Mouse (Mus musculus) neural tube, embryonic 10.5 days (tissue): ENCODE data around the gene Rpl27.
A peak's percentile ranks its signal among the peaks of the same experiment; 100 is the strongest.
"Not testable (repeated sequence)": the region's sequence is repeated elsewhere in the genome, so short reads cannot be mapped to it uniquely, and the experiment has no call there.

Experiments
- DNase-seq: peaks from one replicate; pipeline ENCODE4 v3.0.0-alpha.2; 2017; ENCODE audit warnings: low spot score; ENCODE audit errors: extremely low spot score

The Rpl27 gene

DNA sequence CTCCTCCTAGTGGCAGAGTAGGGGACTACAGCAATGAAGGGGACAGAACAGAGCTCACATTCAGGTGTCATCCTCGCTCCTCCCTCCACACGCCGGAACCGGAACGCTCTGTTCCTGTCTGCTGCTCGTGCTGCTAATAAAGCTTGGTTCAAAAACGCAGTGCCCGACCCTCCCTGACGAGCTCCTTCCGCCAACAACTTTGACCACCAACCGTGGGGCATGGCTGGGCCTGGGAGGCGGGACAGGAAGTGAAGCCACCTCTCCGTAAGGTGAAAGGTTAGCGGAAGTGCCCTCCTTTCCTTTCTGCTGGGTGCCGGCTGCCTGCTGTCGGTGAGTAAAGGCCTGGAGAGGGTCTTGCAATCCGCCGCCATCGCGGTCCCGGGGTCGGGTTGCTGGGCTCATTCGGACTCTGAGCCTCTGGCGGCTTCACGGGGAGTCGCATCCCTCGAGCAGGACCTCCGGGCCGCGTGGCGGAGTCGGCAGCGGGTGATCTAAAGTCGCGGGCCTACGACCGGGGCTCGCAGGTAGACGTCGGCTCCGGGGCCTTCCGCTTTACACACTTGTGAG, at the start of gene Rpl27:
Gene Rpl27 (plus strand): TSS at position 172 of the 567 bp plus-strand sequence.
- peak; percentile 99 for DNase-seq

DNA sequence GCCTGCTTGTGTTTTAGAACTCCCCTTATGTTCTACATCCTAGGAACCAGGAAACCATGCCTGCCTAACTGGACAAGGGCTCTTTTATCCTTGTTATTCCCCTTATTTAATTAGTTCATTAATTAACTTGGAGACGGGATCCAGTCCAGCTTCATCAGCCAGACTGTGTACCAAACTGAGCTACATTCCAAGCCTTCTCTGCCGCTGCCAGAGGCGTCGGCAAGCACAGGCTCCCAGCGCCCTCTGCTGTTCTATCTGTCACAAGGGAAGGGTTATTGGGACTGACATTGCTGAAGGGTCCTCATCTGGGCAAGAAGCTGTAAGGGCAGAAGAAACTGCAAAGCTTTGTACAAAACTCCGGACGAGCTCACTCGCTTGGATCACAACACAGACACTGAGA, 47.0 kb upstream of the Rpl27 start:
- DNase-seq = peak; percentile 71

DNA sequence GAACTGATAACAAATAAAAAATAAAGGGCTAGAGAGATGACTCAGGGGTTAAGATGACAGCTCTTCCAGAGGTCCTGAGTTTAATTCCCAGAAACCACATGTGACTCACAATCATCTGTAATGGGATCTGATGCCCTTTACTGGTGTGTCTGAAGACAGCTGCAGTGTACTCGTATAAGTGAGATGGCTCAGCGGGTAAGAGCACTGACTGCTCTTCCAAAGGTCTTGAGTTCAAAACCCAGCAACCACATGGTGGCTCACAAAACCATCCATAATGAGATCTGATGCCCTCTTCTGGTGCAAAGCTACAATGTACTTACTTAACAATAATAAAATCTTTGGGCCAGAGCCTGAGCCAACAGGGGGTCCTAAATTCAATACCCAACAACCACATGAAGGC, 26.8 kb upstream of the Rpl27 start:
- DNase-seq = no peak

DNA sequence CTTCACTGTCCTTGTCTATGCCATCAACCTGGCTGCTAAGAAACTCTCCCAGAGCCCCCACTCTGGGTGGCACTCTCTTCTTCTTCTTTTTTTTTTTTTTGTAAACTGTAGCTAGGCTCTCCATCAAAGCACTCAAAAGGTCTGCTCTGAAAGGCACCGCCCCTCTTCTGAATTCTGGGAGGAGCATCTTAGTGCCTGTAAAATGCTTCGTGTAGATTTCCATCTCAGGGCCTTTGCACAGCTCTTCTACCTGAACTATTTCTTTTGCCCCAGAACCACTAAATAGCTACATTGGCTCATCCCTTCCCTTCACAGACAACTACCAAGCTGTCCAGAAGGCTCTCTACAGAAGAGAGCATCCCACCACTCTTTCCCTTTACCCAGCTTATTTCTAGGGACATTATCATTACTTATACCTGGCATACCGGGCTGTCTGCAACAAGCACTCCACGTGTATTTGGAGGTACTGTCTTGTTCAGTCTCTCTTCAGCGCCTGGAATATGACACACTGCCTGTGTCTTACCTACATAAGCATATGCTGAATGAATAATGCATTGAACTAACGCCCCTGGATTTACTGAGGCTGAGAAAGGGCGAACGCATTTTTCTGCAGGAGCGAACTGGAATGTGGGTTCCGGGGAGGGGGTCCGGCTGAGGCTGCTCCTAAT, 25.5 kb upstream of the Rpl27 start:
- peak; percentile 18 for DNase-seq

DNA sequence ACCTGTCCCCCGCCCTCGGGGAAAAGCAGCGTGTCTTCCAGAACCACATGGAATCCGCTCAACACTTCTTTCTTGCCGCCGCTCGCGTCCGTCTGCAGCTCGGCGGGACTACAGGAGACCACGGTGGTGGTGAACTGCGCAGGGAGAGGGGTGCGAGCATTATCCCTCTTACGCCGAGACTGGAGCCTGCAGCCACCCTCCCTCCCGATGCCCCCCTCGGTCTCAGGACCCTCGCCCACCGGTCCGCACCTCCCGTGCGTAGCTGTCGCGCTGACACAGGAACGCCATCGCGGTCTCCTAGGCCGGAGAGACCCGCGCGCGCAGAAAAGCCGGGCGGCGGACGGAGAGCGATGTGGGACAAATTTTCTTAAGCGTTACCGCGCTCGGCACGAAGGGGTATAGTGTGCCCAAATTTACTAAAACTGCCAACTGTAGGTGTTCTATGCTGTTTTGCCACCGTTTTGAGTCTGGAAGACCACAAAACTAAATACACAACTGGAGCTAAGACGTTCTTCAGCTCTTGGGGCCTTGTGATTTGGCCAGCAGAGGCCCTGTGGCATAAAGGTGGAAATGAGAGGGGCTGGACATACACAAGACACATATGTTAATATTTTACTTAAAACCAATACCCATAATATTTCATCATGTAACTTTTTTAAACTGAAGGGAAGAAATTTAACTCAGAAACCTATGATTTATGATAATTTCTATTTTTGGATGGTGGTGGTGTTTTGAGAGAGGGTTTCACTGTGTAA, 24.8 kb upstream of the Rpl27 start, which contains the start of gene Aarsd1:
Gene Aarsd1 (minus strand): TSS at position 515 of the 755 bp plus-strand sequence.
- DNase-seq = peak; percentile 91

DNA sequence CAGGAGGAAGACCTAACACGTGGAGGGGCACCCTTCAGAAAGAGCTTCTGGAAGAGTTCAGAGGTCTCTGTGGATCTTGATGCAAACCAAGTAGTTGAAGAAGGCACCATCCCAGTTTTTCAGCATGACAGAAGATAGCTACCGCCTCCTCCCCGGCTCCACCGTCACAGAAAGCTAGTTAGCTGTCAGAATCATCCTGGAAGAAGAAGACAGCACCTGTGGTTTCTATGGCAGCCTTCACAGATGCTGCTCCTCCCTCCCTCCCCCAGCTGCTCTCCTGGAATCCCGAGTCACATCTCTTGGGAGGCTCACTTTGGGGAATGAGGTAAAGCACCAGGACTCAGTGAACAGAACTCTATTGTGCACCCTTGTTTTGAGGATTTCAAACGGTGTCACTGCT, 23.1 kb upstream of the Rpl27 start:
- no peak for DNase-seq

DNA sequence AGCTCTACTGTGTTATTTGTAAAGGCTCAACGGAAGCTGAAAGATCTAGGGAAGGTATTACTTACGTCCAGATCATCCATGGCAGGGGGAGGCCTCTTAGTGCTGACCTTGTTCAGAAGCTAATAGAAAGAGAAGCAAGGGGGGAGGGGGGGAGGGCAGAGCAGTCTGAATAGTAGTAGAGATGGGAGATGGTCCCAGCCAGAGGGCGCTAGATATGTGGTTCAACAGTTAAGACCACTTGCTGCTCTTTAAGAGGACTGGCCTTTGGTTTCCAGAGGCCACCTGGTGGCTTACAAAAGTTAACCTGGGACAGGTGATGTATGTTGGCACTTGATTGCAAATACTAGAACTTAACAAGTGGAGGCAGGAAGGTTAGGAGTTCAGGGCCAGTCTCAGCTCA, 22.5 kb upstream of the Rpl27 start:
- no peak for DNase-seq

DNA sequence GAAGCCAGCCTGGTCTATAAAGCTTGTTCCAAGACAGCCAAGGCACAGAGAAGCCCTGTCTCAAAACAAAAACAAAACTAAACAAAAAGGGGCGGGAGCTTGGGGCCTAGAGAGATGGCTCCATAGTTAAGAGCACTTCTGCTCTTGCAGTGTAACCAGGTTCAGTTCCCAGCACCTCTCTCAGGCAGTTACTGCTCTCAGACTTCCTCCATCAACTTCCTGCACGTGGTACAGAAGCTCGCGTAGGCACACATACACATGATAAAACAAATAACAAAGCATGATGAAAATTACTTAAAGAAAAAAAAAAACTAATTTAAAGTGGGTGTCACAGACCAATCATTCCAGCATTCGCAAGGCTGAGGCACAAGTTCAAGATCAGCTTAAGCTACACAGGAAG, 21.9 kb upstream of the Rpl27 start:
- DNase-seq = no peak

DNA sequence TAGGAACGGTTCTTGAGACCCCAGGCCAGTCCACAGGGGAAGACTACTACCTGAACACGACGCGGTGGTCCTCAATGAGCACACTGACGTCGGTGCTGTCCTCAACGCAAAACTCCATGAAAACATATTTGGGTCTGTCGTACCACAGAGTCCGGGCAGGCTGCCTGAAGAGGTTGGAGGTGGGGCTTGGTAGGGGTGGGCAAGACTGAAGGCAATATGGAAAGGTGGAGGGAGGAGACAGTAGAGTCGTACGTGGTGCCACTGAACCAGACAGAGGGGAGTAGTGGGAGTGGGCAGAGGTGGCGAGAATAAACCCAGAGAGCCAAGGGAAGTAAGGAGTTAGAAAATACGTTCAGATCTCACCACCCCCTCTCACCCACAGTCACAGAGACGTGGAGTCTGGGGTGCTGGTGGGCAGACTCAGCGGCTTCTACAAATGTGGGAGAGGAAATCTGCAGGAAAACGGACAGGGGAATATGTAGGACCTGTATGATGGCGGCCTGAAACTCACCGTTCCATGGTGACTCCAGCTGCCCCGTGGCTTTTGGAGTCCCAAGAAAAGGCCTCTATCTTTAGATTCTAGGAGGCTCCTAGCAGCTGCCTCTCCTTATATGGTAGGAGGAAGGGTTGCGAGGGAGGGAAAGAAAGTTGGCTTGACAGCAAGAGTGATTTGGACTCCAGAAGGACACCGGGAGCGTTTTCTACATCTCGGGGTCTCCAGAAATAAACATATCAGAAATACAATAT, 17.8 kb upstream of the Rpl27 start, which contains the start of gene Gm27029:
Gene Gm27029 (minus strand): TSS at position 692 of the 747 bp plus-strand sequence.
- peak; percentile 54 for DNase-seq

DNA sequence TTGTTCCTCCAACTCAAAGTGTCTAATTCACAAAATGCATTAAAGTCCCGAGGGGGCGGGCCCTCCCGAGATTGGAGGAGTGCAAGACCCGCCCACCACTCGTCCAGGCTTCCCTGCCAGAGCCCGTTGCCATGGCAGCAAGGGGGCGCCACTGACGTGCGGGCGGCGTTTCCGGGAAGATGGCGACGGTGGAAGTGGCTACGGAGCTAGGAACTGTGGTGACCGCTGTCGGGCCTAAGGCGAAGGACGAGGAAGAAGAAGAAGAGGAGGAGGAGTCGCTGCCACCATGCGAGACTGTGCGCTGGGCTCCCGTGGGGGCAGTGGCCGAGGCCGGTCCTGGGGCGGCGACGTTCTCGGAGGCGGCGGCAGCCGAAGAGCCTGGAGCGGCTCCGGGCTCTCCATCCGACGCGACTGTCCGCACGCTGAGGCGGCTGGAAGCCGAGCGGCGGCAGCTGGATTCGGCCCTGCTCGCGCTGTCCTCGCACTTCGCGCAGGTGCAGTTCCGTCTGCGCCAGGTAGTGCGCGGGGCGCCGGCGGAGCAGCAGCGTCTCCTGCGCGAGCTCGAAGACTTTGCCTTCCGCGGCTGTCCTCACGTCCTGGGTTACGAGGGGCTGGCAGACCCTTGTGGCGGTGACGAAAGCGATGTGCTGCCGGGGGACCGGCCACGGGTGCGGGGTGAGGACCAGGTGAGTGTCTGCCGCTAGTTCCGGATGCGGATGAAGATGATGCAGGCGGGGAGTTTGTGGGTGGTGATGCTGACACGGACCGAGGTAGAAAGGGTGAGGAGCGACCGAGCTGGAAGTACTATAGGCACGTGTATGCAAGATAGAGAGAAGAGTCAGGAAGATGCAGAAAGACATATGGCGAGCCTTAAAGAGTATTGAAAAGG, 16.9 kb upstream of the Rpl27 start, which contains the start of the genes Rundc1 and Ptges3l:
Gene Rundc1 (plus strand): TSS at position 161 of the 889 bp plus-strand sequence.
Gene Ptges3l (minus strand): TSS at position 409 of the 889 bp plus-strand sequence.
- peak; percentile 99 for DNase-seq

DNA sequence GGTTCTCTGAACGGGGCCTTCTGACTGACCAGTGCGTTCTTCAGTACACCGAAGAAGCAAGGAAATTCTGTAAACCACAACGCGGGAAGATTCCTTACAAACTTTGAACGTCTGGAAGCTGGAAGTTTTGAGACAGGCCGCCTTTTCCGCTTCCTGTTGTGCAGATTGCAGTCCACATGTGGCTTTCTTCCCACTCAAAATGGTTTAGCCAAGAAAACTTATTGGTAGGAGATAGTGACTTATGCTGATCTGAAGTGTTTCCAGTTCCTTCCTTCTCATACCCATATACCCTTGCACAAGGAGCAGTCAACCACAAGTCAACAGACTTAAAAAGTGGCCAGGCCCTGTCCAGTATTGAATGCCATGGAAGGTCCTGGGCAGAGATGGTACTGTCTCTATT, 15.9 kb upstream of the Rpl27 start:
- no peak for DNase-seq

DNA sequence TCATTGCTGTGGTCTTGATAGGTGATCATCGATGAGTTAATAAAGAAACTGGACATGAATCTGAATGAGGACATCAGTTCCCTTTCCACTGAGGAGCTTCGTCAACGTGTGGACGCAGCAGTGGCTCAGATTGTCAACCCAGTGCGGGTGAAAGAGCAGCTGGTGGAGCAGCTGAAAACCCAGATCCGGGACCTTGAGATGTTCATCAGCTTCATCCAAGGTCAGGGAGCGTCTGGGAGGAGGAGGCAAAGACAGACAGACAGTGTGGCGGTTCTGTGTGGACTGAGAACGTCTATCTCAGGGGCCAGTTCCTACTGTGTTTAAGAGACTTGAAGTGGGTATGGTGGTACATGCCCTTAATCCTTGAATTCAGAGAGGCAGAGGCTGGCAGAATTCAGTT, 10.8 kb upstream of the Rpl27 start:
- no peak for DNase-seq

DNA sequence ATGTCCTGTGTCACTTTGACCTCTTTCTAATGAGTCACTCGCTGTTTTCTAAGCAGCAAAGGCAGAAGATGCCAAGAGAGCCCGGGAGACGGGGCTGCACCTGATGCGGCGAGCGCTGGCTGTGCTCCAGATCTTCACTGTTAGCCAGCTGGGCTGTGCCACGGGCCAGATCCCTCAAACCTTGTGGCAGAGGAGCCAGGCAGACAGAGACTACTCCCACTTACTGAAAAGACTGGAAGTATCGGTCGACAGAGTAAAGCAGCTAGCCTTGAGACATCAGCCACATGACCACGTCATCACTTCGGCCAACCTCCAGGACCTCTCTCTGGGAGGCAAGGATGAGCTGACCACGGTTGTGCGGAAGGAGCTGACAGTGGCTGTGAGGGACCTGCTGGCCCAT, 8.7 kb upstream of the Rpl27 start:
- DNase-seq = no peak

DNA sequence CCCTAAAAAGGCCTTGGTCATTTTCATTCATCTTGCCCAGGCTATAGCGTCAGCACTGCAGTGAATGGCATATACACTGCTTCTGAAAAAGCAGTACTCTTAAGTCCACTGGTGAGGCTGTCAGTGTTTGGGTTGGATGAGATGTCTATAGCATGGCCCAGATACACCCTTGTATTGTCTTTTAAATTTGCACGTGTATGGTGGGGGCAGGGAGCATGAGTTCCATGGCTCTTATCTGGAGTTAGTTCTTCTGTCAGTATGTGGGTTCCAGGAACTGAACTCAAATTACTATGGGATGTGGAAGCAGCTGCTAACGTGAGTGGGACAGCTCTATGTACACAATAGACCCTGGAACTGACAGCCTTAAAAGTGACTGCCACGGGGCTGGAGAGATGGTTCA, 6.3 kb upstream of the Rpl27 start:
- no peak for DNase-seq

DNA sequence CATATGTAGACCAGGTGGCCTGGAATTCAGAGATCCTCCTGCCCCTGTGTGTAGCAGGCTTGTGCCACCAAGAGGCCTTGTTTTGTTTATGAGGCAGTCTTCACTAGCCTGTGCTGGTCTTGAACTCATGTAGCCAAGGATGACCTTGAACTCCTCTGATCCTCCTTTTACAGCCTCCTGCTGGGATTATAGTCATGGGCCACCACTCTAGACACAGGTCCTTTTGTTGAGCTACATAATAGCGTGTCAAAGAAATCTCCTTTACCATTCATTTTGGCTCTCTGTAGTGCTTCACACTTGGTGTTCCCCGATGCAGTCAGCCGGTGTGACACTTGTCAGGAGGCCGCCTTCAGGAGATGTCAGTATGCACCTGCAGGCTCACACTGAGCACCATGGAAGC, 5.2 kb upstream of the Rpl27 start:
- DNase-seq = no peak

DNA sequence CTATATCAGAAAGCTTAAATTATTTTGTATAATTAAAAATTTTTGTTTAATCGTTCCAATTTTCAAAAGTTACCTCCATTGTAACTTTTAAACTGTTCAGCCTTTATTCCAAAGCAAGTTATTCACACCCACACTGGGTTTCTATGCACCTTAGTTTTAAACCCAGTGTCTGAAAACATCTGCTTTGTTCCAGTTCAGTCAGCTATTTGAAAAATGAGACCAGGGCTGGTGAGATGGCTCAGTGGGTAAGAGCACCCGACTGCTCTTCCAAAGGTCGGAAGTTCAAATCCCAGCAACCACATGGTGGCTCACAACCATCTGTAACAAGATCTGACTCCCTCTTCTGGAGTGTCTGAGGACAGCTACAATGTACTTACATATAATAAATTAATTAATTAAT, 4.1 kb upstream of the Rpl27 start:
- DNase-seq = not testable (repeated sequence)

DNA sequence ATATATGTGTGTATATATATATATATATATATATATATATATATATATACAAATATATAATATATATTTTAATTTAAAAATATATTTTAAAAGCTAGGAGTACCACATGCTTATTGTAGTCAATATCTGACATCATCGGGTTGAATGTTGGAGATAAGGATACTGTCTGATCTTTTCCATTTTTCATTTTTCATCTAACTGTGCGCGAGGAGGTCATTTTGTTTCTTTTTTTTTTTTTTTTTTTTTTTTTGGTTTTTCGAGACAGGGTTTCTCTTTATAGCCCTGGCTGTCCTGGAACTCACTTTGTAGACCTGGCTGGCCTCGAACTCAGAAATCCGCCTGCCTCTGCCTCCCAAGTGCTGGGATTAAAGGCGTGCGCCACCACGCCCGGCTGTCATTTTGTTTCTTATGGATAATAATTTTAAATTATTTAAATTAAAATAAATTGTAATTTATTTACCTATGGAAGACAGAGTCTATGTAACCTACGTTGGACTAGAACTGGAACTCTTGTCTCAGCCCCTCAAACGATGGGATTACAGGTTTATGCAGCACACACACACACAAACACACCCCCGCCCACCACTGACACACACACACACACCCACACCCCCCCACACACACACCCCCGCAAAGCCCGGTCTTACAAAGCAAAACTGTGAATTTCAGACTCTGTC, 510 bp upstream of the Rpl27 start:
- DNase-seq = not testable (repeated sequence)

DNA sequence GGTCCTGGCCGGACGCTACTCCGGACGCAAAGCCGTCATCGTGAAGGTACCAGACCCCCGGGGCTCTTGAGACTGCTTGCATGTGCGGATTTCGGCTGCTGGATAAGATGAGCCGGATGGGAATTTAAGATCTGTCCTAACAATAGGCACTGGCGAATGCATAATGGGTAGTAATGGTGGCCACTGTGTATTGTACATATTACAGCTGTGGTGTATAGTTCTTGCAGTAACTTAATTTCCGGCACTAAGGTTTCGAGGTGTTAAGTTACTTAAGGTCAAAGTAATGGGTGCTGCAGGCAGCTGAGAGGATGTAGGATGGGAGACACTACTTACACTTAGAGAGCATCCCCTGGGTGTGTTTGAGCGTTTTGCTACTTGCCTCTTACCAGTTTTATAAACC, 662 bp downstream of the Rpl27 start:
- DNase-seq = no peak

DNA sequence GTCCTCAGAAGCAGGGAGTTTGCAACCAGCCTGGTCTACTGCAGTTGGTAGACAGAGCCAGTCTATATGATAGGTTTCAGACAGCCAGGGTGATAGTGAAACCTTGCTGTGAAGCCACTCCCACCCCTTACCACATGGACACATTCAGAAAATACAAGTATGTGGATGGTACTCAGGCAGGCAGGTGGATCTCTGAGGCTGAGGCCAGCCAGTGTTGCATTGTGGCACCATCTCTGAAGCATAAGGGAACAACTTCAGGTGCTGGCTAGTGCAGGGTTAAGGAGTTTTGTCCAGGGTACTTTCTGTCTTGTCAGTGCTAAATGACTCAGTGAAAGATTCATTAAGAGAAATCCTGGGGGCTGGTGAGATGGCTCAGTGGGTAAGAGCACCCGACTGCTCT, 4.2 kb downstream of the Rpl27 start:
- peak; percentile 29 for DNase-seq

DNA sequence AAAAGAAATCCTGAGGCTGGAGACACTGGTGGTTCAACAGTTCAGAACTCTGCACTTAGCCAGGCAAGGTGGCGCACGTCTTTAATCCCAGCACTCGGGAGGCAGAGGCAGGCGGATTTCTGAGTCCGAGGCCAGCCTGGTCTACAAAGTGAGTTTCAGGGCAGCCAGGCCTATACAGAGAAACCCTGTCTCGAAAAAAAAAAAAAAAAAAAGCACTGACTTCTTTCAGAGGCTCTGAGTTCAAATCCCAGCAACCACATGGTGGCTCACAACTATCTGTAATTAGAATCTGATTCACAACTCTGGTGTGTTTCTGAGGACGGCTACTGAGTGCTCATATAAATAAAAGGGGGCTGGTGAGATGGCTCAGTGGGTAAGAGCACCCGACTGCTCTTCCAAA, 4.8 kb downstream of the Rpl27 start:
- DNase-seq = not testable (repeated sequence)
